Mouse (Mus musculus) adipocyte (in vitro differentiated cells): ENCODE results near the gene Gnat1.

Source experiments
- DNase-seq: peaks from one replicate; pipeline ENCODE4 v3.0.0-alpha.2; 2016; ENCODE audit warnings: low spot score

Gene Gnat1

GRCm38 (mm10) chr9:107626844-107627277, 52.7 kb downstream of the Gnat1 start:
- DNase-seq = peak; percentile 74

- DNase-seq = peak; percentile 65
Measured at GRCm38 (mm10) chr9:107626158-107626843, 53.2 kb downstream of the Gnat1 start.

- DNase-seq = no peak
Measured at GRCm38 (mm10) chr9:107625351-107626128, 54.0 kb downstream of the Gnat1 start.

GRCm38 (mm10) chr9:107624951-107625350, 54.6 kb downstream of the Gnat1 start:
- DNase-seq = no peak

GRCm38 (mm10) chr9:107624539-107624938, 55.0 kb downstream of the Gnat1 start:
- no peak for DNase-seq
